Mouse (Mus musculus) cerebellum, adult 9-10 months (tissue): ENCODE measurements around the gene Tenm2.
A peak's percentile ranks its signal among the peaks of the same experiment; 100 is the strongest.

Experiments
- DNase-seq: peaks from one replicate; pipeline ENCODE4 v3.0.0; 2022

Tenm2 gene

DNA sequence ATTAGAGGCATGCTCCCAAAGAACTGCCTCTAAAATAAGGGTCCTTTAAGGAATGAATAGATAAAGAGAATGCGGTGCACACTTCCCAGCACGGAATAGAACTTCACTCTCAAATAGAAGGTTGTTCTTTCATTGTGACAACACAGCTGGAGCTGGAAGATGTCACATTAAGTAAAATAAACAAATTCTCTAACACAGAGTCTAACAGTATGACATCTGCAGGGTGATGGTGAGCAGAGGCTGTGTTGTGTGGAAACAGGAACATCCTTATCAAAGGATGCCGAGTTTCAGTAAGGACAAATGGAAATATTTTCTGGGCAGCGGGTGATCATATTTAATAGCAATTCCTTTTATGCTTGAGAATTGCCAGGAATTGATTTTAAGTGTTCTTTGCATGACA lies 897.3 kb downstream of the Tenm2 start:
- DNase-seq: no peak

DNA sequence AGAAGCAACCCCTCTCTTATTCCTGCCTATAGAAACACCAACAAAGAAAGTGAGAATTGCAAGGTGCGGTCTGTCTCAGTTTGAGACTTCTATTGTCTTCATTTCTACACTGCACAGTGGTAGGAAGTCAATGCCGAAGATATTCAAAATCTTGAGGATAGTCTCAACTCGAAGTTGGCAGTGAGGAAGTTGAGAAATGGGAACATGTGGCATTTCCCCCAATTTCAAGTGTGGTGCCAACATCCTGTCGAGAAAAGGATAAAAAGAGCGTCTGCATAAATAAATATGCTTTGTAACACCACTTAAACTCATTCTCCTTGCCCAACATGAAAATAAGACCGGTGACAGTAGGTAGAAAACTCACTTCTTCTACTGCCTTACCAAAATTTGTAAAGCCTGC lies 898.7 kb downstream of the Tenm2 start:
- DNase-seq: no peak

DNA sequence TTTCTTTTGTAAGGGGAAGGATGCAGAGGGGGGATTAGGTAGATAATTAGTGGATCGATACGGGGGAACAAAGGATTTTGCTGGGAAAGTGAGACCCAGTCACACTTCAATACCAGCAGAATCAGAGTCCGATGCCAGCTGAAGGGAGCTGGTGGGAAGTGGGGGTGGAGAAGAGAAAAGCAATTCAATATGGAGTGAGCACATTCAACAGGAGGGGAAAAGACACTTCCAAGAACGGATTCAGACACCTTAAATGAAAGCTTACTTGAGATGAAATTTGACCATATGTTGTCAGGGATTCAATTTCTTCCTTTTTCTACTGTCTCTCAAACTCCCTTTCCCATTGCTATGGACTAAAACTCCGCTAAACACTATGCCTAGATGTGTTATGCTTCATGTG lies 900.6 kb downstream of the Tenm2 start:
- no peak for DNase-seq

DNA sequence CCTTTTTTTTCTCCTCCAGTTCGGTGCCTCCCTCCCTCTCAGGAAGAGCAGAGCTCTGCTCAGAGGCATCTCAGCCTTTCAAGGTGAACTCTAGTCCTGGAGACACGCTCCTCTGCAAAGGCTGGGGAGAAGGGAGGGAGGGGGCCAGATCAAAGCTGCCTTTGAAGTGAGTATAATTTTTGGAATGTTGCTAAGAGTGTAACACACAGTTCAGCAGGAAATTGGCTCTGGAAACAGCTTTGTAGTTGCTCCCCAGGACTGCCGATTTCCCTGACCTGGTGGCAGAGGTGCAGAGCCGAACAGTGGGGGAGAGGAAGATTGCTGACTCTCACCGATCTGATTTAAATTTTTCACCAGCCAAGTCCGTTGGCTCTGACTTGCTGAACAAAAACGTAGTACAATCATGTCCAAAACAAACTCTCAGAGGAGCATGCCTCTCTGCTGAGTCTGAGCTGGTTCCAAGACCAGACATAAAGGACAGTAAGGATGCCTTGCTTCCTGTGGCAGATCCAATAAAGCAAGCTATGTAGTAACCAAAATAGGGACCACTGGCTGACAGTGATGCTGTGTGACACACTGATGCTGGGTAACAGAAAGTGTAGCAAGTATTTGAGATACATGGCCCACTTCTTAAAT lies 901.5 kb downstream of the Tenm2 start:
- DNase-seq: no peak

DNA sequence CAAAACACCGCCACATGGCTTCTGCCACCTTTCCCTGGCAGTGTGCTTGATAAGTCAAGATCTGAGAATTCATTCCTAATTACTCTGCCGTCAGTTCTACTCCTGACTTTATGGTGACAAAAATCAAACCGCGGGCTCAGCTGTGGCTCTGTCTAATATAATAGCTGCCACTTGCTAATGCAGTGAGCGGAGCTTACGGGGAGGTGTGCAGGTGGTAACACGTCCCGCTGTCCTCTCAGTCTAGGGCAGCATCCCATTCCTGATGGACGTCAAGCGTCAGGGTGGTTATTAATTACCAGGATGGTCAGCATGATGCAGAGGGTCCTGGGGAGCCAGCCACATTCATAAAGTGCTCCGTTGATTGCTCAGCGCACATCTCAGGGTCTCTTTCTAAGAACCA lies 903.5 kb downstream of the Tenm2 start:
- no peak for DNase-seq

DNA sequence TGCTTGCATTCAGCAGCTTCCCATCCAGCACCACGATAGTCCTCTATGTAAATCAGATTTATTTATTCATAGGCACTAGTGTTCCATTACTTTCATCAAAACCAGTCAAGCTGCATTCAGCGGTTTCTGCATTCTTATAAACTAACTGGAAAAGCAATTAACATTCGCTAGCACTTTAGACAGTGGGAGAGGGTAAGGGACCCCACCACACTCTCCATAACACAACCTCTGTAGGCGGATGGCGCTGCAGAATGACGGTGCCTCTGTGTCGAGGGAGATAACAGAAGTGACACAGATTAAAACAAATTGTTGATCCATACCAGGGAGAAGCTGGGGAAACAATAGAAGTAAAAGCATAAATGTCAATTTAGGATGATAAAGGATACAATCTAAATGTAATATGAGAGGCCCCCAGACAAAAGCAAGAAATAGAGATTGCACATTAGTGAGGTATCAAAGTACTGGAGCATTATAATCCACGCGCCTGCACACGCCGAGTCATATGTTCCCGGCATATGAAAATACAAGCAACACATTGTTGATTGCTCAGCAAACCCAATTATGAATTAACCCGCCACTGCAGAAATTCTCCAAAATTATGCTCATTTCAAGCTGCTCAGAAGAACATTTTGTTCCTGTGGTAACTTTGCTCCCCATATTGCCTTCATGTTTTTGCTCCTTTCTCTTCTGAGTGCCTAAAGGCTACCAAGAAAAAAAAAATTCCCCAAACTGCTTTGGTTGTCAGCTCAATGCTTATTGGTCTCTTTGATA lies 904.2 kb downstream of the Tenm2 start:
- no peak for DNase-seq

DNA sequence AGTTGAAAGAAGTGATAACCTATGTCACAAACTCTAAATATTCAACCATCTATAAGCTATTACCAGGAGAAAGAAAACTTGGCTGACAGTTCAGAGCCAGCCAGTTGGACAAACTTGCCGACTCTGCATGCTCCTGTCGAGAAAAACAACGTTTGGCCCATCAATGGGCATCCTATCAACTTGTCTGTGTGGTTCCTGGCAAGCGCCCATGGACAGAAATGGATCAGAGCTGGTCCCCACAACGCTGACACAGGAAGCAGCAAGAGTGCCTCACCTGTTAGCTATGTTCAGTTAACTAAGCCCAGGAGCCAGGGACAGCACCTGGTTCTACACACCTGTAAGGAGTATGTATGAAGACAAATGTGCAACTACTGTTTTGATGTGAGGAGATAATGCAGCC lies 908.5 kb downstream of the Tenm2 start:
- DNase-seq: peak; percentile 77

DNA sequence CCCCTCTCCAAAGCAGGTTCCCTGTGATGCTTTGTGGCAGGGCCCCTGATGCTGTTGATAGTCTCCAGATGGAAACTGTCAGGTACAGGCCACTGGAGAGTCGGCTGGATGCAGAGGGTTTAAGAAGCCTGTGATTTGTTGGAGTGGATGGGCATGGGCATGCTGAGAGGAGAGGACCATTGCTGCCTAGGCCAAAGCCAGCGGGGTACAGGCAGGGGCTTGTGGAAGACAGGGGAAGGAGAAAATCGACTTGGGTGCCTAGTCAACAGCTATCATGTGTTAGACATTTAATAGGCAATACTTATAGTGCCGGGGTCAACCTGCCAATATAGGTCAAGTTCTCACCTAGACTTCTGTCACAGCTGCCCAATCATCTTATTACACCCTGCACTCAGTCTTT lies 926.4 kb downstream of the Tenm2 start:
- no peak for DNase-seq

DNA sequence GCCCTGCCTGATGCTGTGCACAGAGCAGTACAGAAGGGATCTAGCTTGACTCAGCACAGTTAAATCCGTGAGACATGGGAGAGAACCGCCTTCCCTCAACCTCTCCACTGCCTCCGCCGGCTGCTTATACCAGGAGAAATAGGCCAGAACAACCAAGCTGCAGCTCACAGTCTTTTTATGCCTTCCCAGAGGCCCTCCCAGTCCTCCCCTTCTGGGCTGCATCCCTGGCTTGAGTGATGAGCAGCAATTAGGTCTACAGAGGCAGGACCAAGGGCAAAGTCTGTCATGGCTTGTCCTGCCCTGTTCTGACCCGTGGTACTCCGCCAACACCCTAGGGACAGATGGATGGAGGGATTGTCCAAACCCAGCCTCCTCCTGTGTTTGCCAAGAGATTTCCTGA lies 928.5 kb downstream of the Tenm2 start:
- no peak for DNase-seq

DNA sequence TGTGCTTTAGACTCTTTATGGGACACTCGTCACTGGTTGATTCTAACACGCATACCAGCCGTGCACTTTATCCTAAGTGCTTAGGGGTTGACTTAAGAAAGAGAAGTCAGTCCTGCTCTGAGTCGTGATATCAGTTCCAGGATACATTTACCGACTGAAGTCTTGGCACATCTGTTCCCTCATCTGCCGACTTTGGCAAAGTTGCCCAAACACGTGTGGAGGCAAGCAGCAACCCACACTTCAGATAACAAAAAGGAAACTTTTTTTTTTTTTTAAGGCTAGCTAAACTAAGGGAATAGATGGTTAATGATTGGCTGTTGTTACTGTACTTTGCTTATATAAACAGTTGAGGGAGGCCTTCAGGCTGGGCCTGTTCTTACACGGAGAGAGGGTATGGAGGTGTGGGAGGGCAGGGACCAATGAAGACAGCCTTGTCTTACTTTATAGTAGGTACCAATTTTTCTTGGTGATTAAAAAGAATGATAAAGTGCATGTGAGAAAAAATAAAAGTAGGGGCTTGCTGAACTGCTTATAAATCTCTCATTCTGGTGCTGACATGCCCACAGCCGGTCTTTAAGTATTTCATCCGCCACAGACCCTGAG lies 930.3 kb downstream of the Tenm2 start:
- DNase-seq: no peak

DNA sequence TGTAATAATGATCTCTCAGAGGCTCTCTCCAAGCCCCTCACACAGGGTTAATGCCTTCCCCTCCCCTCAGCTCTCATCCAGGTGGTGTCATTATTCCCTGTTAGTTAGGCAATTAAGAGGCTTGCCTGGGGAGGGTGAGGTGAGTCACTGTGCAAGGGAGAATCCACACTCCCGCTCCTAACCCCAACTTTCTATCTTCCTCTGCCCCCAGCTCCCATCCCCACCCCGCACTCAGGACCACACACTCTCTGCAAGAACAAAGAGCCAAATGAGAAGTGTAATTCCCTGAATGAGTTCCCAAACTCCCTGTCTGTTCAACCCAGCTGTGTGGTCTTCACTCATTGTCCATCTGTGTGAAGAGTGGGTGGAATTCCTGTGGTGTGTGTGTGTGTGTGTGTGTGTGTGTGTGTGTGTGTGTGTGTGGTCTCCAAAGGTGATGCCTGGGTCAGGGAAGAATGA lies 932.8 kb downstream of the Tenm2 start:
- no peak for DNase-seq

DNA sequence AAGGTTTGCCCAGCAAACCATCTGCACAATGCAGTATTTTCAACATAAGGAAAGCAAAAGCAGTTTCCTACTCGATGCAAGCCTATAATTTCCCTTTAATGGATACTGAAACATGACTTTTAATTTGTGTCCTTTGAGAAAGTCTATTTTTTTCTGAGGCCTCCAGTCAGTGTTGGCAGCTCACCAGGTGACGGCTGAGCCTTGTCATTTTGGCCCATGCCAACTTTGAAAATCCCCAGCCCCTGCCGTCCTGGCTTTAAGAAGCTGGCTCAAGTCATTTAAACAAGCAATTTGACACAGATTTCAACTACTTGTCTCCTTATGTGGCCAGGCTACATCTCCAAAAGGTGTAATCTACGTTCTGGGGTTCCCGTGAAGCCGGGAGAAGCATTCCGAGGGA lies 933.7 kb downstream of the Tenm2 start:
- no peak for DNase-seq

DNA sequence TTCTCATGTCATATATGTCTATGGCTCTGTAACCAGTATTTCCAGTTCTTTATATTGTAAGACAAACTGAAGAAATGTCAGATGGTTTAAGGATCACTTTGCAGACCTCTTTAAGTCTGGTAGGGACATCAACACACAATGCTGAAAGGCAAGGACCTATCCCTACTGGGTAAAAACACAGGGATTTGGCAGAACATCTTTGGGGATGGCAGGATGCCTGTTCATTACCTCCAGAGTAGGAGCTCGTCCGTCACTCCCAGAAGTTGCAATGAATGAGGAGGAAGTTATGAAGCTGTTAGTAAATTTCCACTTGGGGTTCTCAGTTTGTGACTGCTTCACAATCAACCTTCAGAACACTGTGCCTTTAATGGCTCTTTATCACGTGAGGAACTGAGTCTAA lies 939.2 kb downstream of the Tenm2 start:
- no peak for DNase-seq

DNA sequence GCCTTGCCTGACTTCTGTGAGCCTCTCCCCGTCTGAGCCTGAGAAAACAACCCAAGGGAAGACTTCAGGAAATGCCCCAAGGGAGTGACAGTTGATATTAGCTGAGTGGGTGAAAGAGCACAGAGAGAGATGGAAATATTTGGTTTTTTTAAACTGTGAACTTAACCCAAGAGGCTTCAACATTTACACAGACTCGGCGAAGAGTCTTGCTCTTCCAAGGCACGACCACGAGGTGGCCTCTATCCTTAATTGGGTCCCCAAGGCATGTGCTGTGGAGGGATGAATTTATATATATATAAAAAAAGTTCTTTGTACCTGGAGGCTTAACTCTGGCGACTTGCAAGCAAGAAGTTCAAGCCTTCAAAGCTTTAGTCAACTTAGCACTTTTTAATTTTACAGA lies 943.6 kb downstream of the Tenm2 start:
- no peak for DNase-seq

DNA sequence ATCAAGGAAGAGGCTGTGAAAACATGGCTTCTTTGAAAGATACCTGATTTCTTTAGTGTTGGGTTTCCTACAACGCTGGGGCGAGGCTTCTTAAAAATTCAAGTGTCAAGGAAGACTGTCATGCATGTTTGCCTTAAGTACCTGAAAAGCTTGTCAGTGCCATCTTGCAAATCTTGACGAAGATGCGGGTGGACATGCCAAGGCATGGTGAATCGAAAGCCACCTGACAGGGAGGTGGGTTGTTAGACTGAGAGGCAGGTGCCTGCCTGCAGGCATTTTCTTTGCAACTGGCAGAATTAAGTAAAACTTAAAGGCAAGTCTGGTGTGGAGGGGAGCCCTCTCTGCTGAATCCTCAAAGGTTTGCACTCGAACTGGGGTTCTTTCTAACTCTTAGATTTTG lies 949.5 kb downstream of the Tenm2 start:
- no peak for DNase-seq

DNA sequence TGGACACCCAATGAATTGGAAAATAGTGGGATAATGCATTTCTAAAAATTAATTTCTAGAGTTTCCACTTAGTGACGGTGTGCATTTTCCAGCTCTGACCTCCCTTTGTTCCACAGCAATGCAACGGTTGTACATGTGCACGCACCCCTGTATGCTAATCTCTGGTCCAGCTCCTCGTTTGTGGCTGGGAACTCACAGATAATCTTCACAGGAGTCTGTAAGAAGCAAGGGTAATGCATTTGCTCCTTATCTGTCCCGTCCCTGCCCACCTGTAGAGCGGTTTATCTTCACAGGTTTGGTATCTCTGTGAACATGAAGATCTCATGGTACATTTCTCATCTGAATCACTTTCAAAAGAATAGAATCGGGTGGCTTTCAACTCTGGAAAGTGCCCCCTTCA lies 955.2 kb downstream of the Tenm2 start:
- DNase-seq: no peak

DNA sequence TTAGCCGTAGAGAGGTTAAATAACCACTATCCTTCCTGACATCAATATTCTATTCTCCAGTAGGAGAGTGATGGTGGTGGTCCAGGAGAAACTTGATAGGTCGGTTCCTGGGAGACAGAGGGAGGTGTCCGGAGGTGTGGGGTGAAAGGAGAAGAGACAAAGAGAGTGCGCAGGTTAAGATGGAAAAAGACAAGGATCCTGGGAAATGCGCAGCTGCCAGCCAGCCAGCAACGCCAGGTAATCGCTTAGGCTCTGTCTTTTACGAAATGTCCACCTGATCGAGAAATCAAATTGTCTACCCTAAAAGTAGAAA lies 957.9 kb downstream of the Tenm2 start:
- DNase-seq: no peak

DNA sequence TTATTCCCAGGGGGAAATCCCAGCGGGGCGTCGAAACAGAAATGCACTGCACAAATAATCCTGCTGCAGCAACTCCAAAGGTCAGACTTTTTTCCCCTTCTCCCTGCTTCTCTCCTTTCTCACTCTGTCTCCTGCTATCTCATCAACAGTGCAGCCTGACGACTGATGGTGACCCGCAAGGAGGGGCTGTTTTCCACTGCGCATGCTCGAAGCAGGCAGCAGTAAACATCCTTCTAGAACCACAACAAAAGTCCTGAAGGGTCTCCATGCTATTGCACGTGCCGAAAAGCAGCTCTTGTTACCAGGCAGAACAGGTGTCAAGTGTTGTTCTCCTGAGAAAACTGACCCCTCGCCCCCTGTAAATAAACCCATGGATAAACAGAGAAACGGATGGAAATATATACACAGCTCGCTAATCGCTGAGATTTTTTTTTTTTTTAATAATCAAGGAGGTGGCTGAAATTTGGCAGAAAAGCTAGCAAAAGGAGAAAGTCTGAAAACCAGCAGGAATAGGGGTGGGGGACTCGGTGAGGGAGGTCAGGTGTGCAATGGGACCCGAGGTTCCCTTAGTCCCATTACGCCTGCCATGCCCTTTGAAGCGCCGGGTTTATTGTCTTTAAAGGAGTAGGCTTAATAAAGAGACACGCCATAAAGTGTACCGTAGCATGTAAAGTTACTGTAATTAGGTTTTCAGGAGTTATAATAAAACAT lies 958.4 kb downstream of the Tenm2 start:
- no peak for DNase-seq

DNA sequence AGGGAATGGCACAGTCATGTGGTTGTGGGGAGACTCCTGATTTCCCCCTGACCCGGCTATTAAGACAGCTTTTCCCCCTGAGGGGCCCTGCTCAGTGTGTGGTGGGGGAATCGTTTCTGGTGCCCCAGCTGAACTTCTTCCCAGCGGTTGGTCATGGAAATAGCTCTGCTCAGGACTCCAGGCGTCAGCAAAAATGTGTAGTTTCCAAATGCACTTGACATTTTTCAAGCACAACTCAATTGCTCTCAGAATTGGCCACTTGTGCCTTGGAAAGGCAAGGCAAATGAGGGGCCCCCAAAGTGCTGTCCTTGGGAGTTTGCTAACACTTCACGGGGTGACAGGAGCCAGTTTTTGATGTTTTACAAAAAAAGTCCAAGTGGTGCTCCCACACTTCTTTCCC lies 959.7 kb downstream of the Tenm2 start:
- DNase-seq: no peak

DNA sequence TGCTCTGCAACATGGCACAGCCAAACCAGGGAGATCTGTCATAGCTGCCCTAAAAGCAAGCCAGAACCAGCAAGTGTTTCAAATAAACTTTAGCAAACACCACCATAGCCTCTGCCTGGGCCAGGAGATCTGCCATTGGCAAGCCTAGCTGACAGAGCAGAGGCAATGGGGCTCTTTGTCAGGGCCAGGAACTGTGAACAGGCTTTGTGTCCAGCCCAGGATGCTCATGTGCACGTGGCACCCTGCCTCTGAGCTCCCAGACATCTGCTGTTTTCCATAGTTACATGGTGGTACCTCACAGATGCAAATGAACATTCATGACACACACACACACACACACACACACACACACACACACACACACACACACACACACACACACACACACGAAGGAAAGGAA lies 963.6 kb downstream of the Tenm2 start:
- DNase-seq: no peak

DNA sequence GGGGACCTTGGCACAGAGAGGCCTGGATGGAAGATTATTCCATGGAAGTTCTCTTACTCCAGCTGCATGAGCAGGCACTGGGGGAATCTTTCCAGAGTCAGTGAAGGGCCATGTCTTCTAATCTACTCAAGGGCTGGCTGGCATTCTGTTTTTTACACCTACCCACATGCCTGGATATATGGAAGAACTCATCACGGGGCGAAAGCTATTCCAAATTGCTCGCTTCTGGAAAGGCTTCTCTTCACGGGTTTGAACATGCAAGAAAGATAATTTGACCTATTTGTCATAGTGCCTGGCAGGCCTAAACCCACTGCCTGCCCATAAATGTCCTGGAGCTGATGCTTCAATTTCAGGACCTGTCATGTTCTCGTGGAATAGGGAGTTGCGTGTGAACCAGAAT lies 965.8 kb downstream of the Tenm2 start:
- no peak for DNase-seq

DNA sequence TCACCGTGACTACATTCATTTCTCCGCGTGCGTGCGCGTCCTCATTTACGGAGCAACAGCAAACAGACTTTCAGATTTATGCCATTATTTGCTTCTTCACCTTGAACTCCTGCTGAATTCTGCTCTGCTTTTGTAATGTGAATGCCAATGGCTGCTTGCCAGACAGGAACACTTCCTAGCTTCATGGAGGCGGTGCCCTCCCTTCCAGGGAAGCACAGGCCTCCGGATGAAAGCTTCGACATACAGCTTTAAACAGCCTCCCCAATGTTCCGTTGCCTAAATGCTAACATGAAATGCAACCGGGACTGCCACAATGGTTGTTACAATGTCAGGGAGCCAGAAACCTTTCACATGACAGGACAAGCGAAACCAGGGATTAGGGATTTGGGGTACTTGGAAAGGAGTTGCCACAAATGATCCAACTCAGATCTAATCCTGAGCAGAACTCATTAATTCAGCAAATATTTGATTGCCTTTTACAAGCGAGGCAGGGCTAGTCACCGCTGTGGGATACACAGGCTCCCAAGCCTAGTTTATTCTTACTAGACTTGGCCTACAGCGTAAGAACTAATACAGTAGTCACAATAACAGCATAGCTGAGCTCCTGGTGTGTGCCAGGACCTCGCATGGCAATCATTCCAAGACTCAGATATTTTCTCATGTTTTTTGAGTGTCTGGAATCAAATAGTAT lies 970.8 kb downstream of the Tenm2 start:
- DNase-seq: peak; percentile 30

DNA sequence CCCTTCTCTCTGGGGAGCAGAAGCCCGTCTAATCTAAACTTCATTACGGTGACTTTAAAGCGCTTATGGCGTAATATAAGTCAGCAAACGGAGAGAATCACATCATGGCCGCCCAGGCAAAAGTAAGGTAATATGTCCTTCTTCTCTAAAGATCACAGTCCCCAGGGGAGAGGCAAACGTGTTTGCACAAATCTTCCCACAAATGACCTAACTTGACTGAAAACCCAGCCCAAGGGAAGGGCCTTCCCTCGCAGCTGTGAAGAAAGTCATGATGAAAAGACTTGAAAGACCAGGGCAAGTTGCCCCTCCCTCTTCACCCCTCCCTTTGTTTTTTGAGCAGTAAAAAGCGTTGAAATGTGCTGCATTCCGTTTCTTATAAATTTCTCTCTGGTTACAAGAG lies 971.9 kb downstream of the Tenm2 start:
- DNase-seq: no peak
